Mouse (Mus musculus) hindbrain, embryonic 15.5 days (tissue): ENCODE results near the gene Slc26a9. TPM values are rescaled to one million over a fixed set of nuclear protein-coding genes. Genes with fewer than 3 reads are reported as not detected.

Experiments used
- ATAC-seq: fragments of 200-750 bp; cut with Nextera tagmentation; 2 replicates; pipeline ENCODE4 v1.8.0; 2017; ENCODE audit warnings: low read depth, moderate number of reproducible peaks, moderate TSS enrichment; ENCODE audit not compliant: low FRiP score
- H3K27ac ChIP-seq: fragments of 300-500 bp; sonication (generic); replicated peaks from 2 replicates; pipeline ENCODE4 v1.5.1; 2015; ENCODE audit warnings: mild to moderate bottlenecking, inconsistent platforms
- H3K27me3 ChIP-seq: fragments of 300-500 bp; sonication (generic); 2 replicates; pipeline ENCODE4 v1.6.1; 2015; ENCODE audit warnings: control low read depth, inconsistent platforms
- H3K36me3 ChIP-seq: fragments of 300-500 bp; sonication (generic); 2 replicates; pipeline ENCODE4 v1.6.1; 2015; ENCODE audit warnings: control low read depth, inconsistent platforms
- H3K4me1 ChIP-seq: fragments of 300-500 bp; sonication (generic); replicated peaks from 2 replicates; pipeline ENCODE4 v1.6.1; 2015; ENCODE audit warnings: control low read depth, inconsistent platforms
- H3K4me2 ChIP-seq: fragments of 300-500 bp; sonication (generic); 2 replicates; pipeline ENCODE4 v1.6.1; 2015; ENCODE audit warnings: moderate library complexity, mild to moderate bottlenecking, inconsistent platforms
- H3K4me3 ChIP-seq: fragments of 300-500 bp; sonication (generic); 2 replicates; pipeline ENCODE4 v1.5.1; 2015; ENCODE audit warnings: mild to moderate bottlenecking, inconsistent platforms
- H3K9ac ChIP-seq: fragments of 300-500 bp; sonication (generic); 2 replicates; pipeline ENCODE4 v1.6.1; 2015; ENCODE audit warnings: inconsistent platforms
- H3K9me3 ChIP-seq: fragments of 300-500 bp; sonication (generic); 2 replicates; pipeline ENCODE4 v1.6.1; 2016; ENCODE audit warnings: control low read depth, inconsistent platforms
- WGBS: fragments of 180-500 bp; shearing (Covaris S2); methylation state at CpG from one replicate; pipeline ENCODE4 v1.1.7; 2015; 5-methylcytosine and 5-hydroxymethylcytosine counted together
- polyA plus RNA-seq: library from polyadenylated mRNA; unstranded; fragments of >200 nt; fragmentation: Nextera tagmentation; extraction: Ambion mirVana; gene quantifications from 2 replicates; pipeline ENCODE4 v1.2.1, GENCODE M21; 2015

Slc26a9 gene
- polyA plus RNA-seq, 1 experiment from 2014 or later = 0.05 TPM

DNA sequence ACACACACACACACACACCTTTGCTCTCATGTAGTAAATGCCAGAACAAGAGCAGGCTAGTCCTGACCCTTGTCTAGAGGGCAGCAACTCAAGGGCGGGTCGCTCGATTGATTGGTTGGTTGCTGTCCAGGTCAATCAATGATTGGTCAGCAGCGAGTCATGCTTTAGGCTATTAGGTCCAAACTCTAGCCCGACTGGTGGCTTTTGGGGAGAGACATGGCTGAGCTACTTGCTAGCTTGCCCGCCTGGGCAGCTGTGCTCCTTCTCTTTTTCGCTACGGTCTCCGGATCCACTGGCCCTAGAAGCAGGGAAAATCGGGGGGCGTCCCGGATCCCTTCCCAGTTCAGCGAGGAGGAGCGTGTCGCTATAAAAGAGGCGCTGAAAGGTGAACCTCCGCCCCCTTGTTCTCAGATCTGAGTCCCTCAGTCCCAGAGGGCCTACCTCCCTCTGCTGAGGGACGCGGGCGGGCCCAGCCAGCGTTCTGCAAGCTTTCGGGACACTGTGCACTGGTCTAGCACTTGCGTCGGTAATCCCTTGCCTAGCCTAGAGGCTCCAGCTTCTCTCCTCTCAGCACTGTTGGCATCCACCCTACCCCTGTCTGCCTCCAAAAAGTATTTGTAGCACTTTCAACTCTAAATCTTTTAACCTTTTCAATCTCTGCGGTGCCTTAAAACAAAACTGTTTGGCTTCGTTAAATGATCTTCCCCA lies 53.5 kb downstream of the Slc26a9 start, which contains the start of gene Pm20d1:
Gene Pm20d1 (plus strand): TSS at position 180 of the 708 bp plus-strand sequence.
- Histone ChIP-seq H3K4me2 (peak within 1 kb of the TSS; percentile 55), H3K27me3 (no peaks in the 10 kb centered on the region), H3K27ac (no peak within 1 kb of the TSS), H3K9me3 (no peaks in the 10 kb centered on the region), H3K4me1 (no peaks in the 10 kb centered on the region; the same call in 1 of the 2 replicates), H3K9ac (no peak within 1 kb of the TSS), H3K4me3 (peak within 1 kb of the TSS; percentile 27), H3K36me3 (no peaks in the 10 kb centered on the region)
- 9% methylated on average over 26 of the region's 26 CpGs for WGBS
- ATAC-seq = 0 out of 2 replicates have a peak, but pooled peaks have one; percentile 27

DNA sequence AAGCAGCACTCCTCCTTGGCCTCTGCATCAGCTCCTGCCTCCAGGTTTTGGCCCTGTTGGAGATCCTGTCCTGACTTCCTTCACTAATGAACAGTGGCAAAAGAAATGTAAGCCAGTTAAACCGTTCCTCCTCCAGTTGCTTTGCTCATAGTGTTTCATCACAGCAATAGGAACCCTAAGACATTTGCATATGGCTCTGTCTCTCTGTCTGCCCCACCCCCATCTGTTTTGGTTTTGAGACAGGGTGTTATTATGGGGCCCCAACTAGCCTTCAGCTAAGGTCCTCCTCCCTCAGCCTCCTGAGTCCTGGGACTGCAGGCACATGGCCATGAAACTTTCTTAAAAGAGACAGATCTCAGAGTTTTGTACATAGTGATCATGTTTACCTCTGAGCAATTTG lies 56.2 kb downstream of the Slc26a9 start:
- H3K9me3 ChIP-seq = no peaks in the 10 kb centered on the region
- H3K4me1 ChIP-seq = no peaks in the 10 kb centered on the region; the same call in 1 of the 2 replicates
- no peak for ATAC-seq
- H3K27ac ChIP-seq = no peak overlapping the region
- no peak overlapping the region for H3K4me3 ChIP-seq
- no peaks in the 10 kb centered on the region for H3K27me3 ChIP-seq
- no peaks in the 10 kb centered on the region for H3K36me3 ChIP-seq
- WGBS = 65% methylated on average over 1 of the region's 1 CpGs
- H3K9ac ChIP-seq = no peak overlapping the region
- H3K4me2 ChIP-seq = no peak overlapping the region

DNA sequence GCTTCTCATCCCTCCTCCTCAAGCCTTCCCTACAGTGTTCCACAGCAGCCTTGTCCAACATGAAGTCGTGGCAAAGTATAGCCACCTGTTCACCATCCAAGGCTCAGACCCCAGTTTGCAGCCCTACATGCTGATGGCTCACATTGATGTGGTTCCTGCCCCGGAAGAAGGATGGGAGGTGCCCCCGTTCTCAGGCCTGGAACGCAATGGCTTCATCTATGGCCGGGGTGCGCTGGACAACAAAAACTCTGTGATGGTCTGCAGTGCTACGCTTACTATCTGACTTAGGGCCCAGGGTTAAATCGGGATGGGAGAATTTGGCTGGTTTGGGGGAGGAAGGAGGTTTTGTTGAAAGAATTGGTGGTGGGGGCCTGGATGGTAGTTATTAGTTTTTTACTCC lies 57.2 kb downstream of the Slc26a9 start:
- WGBS = 93% methylated on average over 8 of the region's 8 CpGs
- H3K27me3 ChIP-seq = no peaks in the 10 kb centered on the region
- H3K4me2 ChIP-seq = no peak overlapping the region
- H3K36me3 ChIP-seq = no peaks in the 10 kb centered on the region
- H3K4me3 ChIP-seq = no peak overlapping the region
- no peak overlapping the region for H3K9ac ChIP-seq
- H3K9me3 ChIP-seq = no peaks in the 10 kb centered on the region
- H3K4me1 ChIP-seq = no peaks in the 10 kb centered on the region; the same call in 1 of the 2 replicates
- no peak overlapping the region for H3K27ac ChIP-seq
- no peak for ATAC-seq

DNA sequence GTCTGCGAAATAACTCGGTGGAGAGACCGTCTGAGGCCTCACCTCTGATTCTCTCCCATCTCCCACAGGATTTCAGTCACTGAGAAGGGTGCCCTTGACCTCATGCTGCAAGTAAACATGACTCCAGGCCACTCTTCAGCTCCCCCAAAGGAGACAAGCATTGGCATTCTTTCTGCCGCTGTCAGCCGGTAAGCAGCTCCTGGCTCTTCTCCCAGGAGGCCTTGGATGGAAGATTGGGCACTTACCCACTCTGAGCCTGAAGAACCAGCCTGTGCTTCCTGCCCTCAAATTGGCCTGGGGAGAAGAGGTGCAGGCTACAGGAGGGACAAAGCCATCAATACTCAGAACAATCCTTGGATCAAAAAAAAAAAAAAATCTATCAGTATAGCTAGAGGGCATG lies 58.8 kb downstream of the Slc26a9 start:
- no peak for ATAC-seq
- H3K4me3 ChIP-seq = no peak overlapping the region
- WGBS = 78% methylated on average over 5 of the region's 5 CpGs
- H3K27me3 ChIP-seq = no peaks in the 10 kb centered on the region
- no peaks in the 10 kb centered on the region for H3K4me1 ChIP-seq
- H3K27ac ChIP-seq = no peak overlapping the region
- H3K9me3 ChIP-seq = no peaks in the 10 kb centered on the region
- H3K9ac ChIP-seq = no peak overlapping the region
- H3K4me2 ChIP-seq = no peak overlapping the region
- no peaks in the 10 kb centered on the region for H3K36me3 ChIP-seq

DNA sequence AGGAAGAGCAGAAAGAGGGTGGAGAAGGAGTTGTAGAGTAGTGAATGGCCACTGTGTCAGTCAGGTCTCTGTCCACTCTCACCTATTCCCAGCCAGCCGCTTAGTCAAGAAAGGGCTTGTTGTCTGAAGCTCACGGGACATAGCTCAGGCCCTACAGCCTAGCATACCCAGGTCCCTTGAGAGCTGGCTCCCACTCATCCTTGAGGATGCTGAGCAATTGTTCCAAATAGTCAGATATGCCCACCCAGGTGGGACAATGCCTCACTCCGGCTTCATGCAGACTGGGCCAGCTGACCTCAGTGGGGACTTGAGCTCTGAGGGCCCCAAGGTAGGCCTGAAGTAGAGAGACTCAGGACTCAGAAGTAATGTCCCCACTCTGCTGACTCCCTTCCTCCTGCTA lies 60.3 kb downstream of the Slc26a9 start:
- Histone ChIP-seq H3K4me2 (no peak overlapping the region), H3K9me3 (no peaks in the 10 kb centered on the region), H3K4me3 (no peak overlapping the region), H3K36me3 (no peaks in the 10 kb centered on the region), H3K9ac (no peak overlapping the region), H3K27ac (no peak overlapping the region), H3K27me3 (no peaks in the 10 kb centered on the region), H3K4me1 (no peaks in the 10 kb centered on the region)
- WGBS = 95% methylated on average over 3 of the region's 3 CpGs
- ATAC-seq = no peak

DNA sequence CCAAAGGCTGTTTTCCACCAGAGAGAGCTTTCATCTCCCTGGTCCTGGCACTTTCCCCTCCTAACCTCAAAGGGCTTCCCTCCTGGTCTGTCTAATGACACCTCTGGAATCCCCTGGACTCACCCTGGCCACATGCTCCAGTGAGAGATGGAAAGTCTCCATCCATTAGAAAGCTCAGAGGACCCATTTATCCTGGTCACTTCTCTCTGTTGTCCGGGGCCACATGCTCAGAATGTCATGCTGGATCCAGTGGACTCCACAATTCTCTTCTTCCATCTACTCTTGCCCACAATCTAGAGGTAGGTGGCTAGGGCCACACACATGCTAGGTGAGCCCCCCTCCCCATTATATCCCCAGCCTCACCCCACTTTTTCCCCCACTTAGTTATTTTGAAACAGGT lies 65.2 kb downstream of the Slc26a9 start:
- Histone ChIP-seq H3K9ac (no peak overlapping the region), H3K27ac (no peak overlapping the region), H3K27me3 (no peaks in the 10 kb centered on the region), H3K4me3 (no peak overlapping the region), H3K36me3 (no peaks in the 10 kb centered on the region), H3K4me1 (no peaks in the 10 kb centered on the region), H3K9me3 (no peaks in the 10 kb centered on the region), H3K4me2 (no peak overlapping the region)
- no peak for ATAC-seq
- WGBS = 74% methylated on average over 1 of the region's 1 CpGs

DNA sequence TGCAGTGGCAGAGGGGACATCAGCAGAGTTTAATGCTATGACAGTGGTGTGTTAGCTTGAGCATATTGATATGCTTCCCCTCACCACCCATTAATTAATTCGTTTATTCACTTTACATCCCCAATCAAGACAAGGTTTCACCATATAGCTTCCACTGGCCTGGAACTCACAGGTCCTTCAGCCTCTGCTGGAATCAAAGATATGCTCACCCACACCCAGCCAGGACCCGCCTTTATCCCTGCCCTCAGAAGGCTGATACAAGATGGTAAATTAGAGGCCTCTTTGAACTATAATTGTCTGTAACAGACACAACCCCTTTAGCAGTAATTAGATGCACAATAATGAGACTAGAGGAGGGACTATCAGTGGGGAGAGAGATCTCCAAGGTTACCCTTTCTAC lies 65.8 kb downstream of the Slc26a9 start:
- no peaks in the 10 kb centered on the region for H3K36me3 ChIP-seq
- no peaks in the 10 kb centered on the region for H3K27me3 ChIP-seq
- no peaks in the 10 kb centered on the region for H3K9me3 ChIP-seq
- no peak overlapping the region for H3K4me3 ChIP-seq
- H3K9ac ChIP-seq = no peak overlapping the region
- ATAC-seq = no peak
- no peak overlapping the region for H3K4me2 ChIP-seq
- WGBS = 77% methylated on average over 2 of the region's 2 CpGs
- no peaks in the 10 kb centered on the region for H3K4me1 ChIP-seq
- H3K27ac ChIP-seq = no peak overlapping the region

DNA sequence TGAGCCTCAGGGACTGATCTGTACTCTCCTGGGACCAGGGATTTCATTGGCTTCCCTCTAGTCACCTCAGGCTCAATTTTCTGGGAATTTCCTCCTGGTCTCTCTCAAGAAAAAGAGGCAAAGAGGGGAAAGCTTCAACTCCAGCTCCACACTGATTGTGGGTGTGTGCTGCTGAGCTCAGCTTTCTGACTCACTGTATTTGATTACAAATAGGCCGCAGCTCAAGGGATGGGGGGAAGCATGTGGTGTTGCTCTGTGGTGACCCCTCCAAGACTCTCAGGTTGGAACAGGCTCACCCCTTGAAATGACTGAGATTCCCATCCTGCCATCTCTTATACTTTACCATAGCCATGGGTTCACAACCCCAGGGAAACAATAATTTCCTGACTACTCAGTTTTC lies 67.6 kb downstream of the Slc26a9 start:
- Histone ChIP-seq H3K4me3 (no peak overlapping the region), H3K27me3 (no peaks in the 10 kb centered on the region), H3K4me2 (no peak overlapping the region), H3K9ac (no peak overlapping the region), H3K9me3 (no peaks in the 10 kb centered on the region), H3K27ac (no peak overlapping the region), H3K4me1 (no peaks in the 10 kb centered on the region), H3K36me3 (no peaks in the 10 kb centered on the region)
- no peak for ATAC-seq
- 88% methylated on average over 1 of the region's 1 CpGs for WGBS

DNA sequence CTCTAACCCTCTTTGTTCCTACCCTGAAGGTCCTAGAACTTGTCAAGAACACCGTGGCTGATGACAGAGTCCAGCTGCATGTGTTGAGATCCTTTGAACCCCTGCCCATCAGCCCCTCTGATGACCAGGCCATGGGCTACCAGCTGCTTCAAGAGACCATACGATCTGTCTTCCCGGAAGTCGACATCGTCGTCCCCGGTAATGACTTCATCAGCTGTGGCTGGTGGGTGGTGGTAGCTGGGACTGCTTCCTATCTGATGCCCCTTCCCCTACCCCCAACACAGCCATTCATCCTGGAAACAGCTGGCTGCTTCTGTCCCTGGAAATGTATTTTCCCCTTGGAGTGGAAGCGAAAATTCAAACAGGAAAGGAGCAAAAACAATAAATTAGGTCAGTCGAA lies 68.2 kb downstream of the Slc26a9 start:
- WGBS = 89% methylated on average over 9 of the region's 9 CpGs
- no peak overlapping the region for H3K9ac ChIP-seq
- no peaks in the 10 kb centered on the region for H3K36me3 ChIP-seq
- no peak for ATAC-seq
- H3K4me3 ChIP-seq = no peak overlapping the region
- H3K9me3 ChIP-seq = no peaks in the 10 kb centered on the region
- H3K27me3 ChIP-seq = no peaks in the 10 kb centered on the region
- H3K4me1 ChIP-seq = no peaks in the 10 kb centered on the region
- H3K4me2 ChIP-seq = no peak overlapping the region
- no peak overlapping the region for H3K27ac ChIP-seq

DNA sequence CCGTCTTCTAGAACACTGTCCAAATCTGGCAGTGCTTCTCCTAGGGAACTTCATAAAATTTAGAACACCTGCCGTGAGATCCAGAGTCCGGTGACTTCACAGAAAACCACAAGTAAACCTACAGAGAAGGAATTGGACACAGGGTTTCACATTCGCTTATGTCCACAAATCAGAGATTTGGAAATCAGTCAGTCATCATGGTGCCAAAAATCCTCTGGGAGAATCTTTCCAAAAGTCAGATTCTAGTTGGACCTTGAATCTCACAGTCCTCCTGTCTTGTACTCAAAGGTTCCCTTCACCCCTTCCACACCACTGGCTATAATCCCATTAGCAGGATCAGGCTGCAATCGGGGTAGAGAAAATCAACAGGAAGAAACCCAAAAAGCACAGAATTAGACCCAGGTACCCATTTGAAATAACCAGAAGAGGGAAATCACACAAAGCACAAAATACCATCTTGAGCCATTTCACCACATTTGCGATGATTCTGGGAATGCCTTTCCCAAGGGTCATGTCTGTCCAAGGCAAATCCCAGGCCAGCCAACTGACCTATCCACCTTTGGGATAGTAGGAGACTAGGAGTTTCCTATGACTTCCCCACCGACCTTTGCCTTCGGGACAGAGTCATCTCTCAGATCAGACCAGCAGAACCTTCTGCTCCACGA lies 68.9 kb downstream of the Slc26a9 start:
- Histone ChIP-seq H3K9ac (no peak overlapping the region), H3K4me2 (no peak overlapping the region), H3K9me3 (no peaks in the 10 kb centered on the region), H3K27ac (no peak overlapping the region), H3K27me3 (no peaks in the 10 kb centered on the region), H3K4me3 (no peak overlapping the region), H3K4me1 (no peaks in the 10 kb centered on the region), H3K36me3 (no peaks in the 10 kb centered on the region)
- no peak for ATAC-seq
- 92% methylated on average over 9 of the region's 9 CpGs for WGBS

DNA sequence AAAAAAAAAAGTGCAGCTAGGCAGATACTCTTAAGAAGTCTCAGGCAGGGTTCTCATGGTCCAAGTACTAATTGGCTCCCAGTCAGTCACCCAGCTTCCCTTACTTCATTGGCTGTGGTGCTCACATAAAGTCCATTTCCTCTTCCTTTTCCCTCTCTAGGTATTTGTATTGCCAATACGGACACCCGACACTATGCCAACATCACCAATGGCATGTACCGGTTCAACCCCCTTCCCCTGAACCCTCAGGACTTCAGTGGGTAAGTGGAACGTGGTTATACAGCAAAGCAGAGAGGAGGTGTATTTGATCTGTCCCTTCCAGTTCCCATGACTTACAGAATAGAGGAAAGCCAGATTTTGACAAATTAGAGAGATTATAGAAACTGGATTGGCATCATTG lies 69.9 kb downstream of the Slc26a9 start:
- Histone ChIP-seq H3K4me3 (no peak overlapping the region), H3K27ac (no peak overlapping the region), H3K4me2 (no peak overlapping the region), H3K36me3 (no peaks in the 10 kb centered on the region), H3K27me3 (no peaks in the 10 kb centered on the region), H3K9me3 (no peaks in the 10 kb centered on the region), H3K4me1 (no peaks in the 10 kb centered on the region), H3K9ac (no peak overlapping the region)
- 91% methylated on average over 4 of the region's 4 CpGs for WGBS
- ATAC-seq = no peak

DNA sequence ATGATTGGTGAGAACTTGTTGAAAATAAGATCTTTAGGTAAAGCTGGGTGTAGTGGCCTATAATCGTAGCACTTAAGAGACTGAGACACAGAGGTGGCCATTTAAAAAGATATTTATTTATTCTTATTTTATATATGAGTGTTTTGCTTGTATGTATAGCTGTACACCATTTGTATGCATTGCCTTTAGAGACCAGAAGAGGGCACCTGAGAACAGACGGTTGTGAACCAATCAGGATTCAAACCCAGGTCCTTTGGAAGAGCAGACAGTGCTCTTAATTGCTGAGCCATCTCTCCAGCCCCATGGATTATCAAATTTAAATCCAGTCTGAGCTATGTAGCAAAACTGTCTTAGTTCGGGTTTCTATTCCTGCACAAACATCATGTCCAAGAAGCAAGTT lies 70.4 kb downstream of the Slc26a9 start:
- WGBS = 89% methylated on average over 3 of the region's 3 CpGs
- no peaks in the 10 kb centered on the region for H3K27me3 ChIP-seq
- no peak overlapping the region for H3K4me3 ChIP-seq

More for the DNA sequence above, 70.4 kb downstream of the Slc26a9 start:
- no peak for ATAC-seq
- Histone ChIP-seq H3K9me3 (no peaks in the 10 kb centered on the region), H3K4me2 (no peak overlapping the region), H3K4me1 (no peaks in the 10 kb centered on the region), H3K36me3 (no peaks in the 10 kb centered on the region), H3K27ac (no peak overlapping the region), H3K9ac (no peak overlapping the region)
